Mouse (Mus musculus): Measurements from ENCODE around the gene Sfmbt1.
"Not testable (repeated sequence)": the region's sequence is repeated elsewhere in the genome, so short reads cannot be mapped to it uniquely, and the experiment has no call there.

Gene Sfmbt1

GRCm38 (mm10) chr14:30716953-30717285 is 2.3 kb downstream of the Sfmbt1 start:
- DNase-seq (ENCODE audit: low spot score) = no peak

- DNase-seq (ENCODE audit: low spot score) = not testable (repeated sequence)
These were observed 4.0 kb downstream of the Sfmbt1 start for GRCm38 (mm10) chr14:30718696-30719095.

- no peak for DNase-seq (ENCODE audit: low spot score)
These were observed 4.9 kb downstream of the Sfmbt1 start for GRCm38 (mm10) chr14:30719514-30719913.

GRCm38 (mm10) chr14:30721850-30722249 is 7.2 kb downstream of the Sfmbt1 start:
- no peak for DNase-seq (ENCODE audit: low spot score)

- DNase-seq (ENCODE audit: low spot score) = no peak
These were observed 7.8 kb downstream of the Sfmbt1 start for GRCm38 (mm10) chr14:30722406-30722805.

- DNase-seq (ENCODE audit: low spot score) = no peak
These were observed 17.2 kb downstream of the Sfmbt1 start for GRCm38 (mm10) chr14:30731896-30732295.

- DNase-seq (ENCODE audit: low spot score) = no peak
These were observed 20.0 kb downstream of the Sfmbt1 start for GRCm38 (mm10) chr14:30734665-30735064.

- DNase-seq (ENCODE audit: low spot score) = no peak
These were observed 21.2 kb downstream of the Sfmbt1 start for GRCm38 (mm10) chr14:30735810-30736209.

- no peak for DNase-seq (ENCODE audit: low spot score)
These were observed 21.8 kb downstream of the Sfmbt1 start for GRCm38 (mm10) chr14:30736413-30736812.

- DNase-seq (ENCODE audit: low spot score) = no peak
These were observed 29.2 kb downstream of the Sfmbt1 start for GRCm38 (mm10) chr14:30743891-30744290.

GRCm38 (mm10) chr14:30746160-30746559 is 31.5 kb downstream of the Sfmbt1 start:
- DNase-seq (ENCODE audit: low spot score) = no peak

- DNase-seq (ENCODE audit: low spot score) = no peak
These were observed 42.6 kb downstream of the Sfmbt1 start for GRCm38 (mm10) chr14:30757239-30757638.

- no peak for DNase-seq (ENCODE audit: low spot score)
These were observed 46.6 kb downstream of the Sfmbt1 start for GRCm38 (mm10) chr14:30761211-30761610.

- no peak for DNase-seq (ENCODE audit: low spot score)
These were observed 47.7 kb downstream of the Sfmbt1 start for GRCm38 (mm10) chr14:30762131-30762903.

GRCm38 (mm10) chr14:30762904-30763568 is 48.4 kb downstream of the Sfmbt1 start:
- no peak for DNase-seq (ENCODE audit: low spot score)

- no peak for DNase-seq (ENCODE audit: low spot score)
These were observed 70.0 kb downstream of the Sfmbt1 start for GRCm38 (mm10) chr14:30784614-30785013.

- no peak for DNase-seq (ENCODE audit: low spot score)
These were observed 74.8 kb downstream of the Sfmbt1 start for GRCm38 (mm10) chr14:30789471-30789870.

GRCm38 (mm10) chr14:30792871-30793270 is 78.2 kb downstream of the Sfmbt1 start:
- DNase-seq (ENCODE audit: low spot score) = no peak

GRCm38 (mm10) chr14:30801756-30802155 is 87.1 kb downstream of the Sfmbt1 start:
- no peak for DNase-seq (ENCODE audit: low spot score)

GRCm38 (mm10) chr14:30821136-30821535 is 106.5 kb downstream of the Sfmbt1 start:
- DNase-seq (ENCODE audit: low spot score) = no peak

- DNase-seq (ENCODE audit: low spot score) = no peak
These were observed 109.9 kb downstream of the Sfmbt1 start for GRCm38 (mm10) chr14:30824456-30824995.

- no peak for DNase-seq (ENCODE audit: low spot score)
These were observed 110.4 kb downstream of the Sfmbt1 start for GRCm38 (mm10) chr14:30825021-30825475.

GRCm38 (mm10) chr14:30825476-30826131 is 111.0 kb downstream of the Sfmbt1 start, which contains the start of gene Tmem110:
TSS of gene Tmem110 (plus strand) at chr14:30825590.
- DNase-seq (ENCODE audit: low spot score) = peak; percentile 74
